Mouse (Mus musculus): Measurements from ENCODE around the gene Vamp2. TPM values are rescaled to one million over a fixed set of nuclear protein-coding genes. Genes with fewer than 3 reads are reported as not detected.

Gene Vamp2
- total RNA-seq, 2 experiments from 2014 or later: 1,099 to 1,151 TPM

- DNase-seq (ENCODE audit: low spot score in 2 of 2): peak; percentile 86 to 89
- intact Hi-C loops (cut with DNase I): loop anchor here (1.0 to 5.0 kb wide), 4 partner anchors 24 to 59 kb away; partner anchors contain the start of gene Vamp2
Observed at GRCm38 (mm10) chr11:69122336-69122951, 34.2 kb downstream of the Vamp2 start, which contains the start of gene 9130213A22Rik. Gene 9130213A22Rik, minus strand, starts transcription at chr11:69122589.

- intact Hi-C loops (cut with DNase I): loop anchor here (2.0 to 5.0 kb wide), 2 partner anchors 24 to 36 kb away; partner anchors contain the start of gene Vamp2
- DNase-seq (ENCODE audit: low spot score in 2 of 2): peak; percentile 91 to 97
Observed at GRCm38 (mm10) chr11:69123056-69123692, 34.9 kb downstream of the Vamp2 start.

GRCm38 (mm10) chr11:69123693-69124497 is 35.6 kb downstream of the Vamp2 start:
- intact Hi-C loops (cut with DNase I): loop anchor here (1.0 to 5.0 kb wide), 5 partner anchors 25 to 87 kb away; partner anchors contain the start of gene Vamp2
- peak; percentile 93 to 97 for DNase-seq (ENCODE audit: low spot score in 2 of 2)

GRCm38 (mm10) chr11:69124498-69124847 is 36.2 kb downstream of the Vamp2 start:
- intact Hi-C loops (cut with DNase I): loop anchor here (1.0 to 5.0 kb wide), 4 partner anchors 26 to 87 kb away; partner anchors contain the start of gene Vamp2
- peak; percentile 62 to 83 for DNase-seq (ENCODE audit: low spot score in 2 of 2)

- intact Hi-C loops (cut with DNase I): loop anchor here (2.0 to 5.0 kb wide), 2 partner anchors 26 to 107 kb away; no protein-coding TSS in a partner anchor
- peak; percentile 86 to 92 for DNase-seq (ENCODE audit: low spot score in 2 of 2)
Observed at GRCm38 (mm10) chr11:69125041-69125851, 37.0 kb downstream of the Vamp2 start.

- intact Hi-C loops (cut with DNase I): loop anchor here (2.0 to 5.0 kb wide), 2 partner anchors 25 to 107 kb away; no protein-coding TSS in a partner anchor
- DNase-seq (ENCODE audit: low spot score in 2 of 2): no peak
Observed at GRCm38 (mm10) chr11:69125852-69125918, 37.4 kb downstream of the Vamp2 start, which contains the start of gene Aloxe3. Gene Aloxe3, plus strand, starts transcription at chr11:69125896.

GRCm38 (mm10) chr11:69125919-69126705 is 37.8 kb downstream of the Vamp2 start:
- intact Hi-C loops (cut with DNase I): loop anchor here (2.0 to 5.0 kb wide), 2 partner anchors 25 to 106 kb away; no protein-coding TSS in a partner anchor
- peak in 1 of 2 experiments; percentile 48 for DNase-seq (ENCODE audit: low spot score in 2 of 2)

- intact Hi-C loops (cut with DNase I): loop anchor here (5.0 kb wide), 1 partner anchor 106 kb away; no protein-coding TSS in a partner anchor
- DNase-seq (ENCODE audit: low spot score in 2 of 2): no peak
Observed at GRCm38 (mm10) chr11:69126706-69127095, 38.4 kb downstream of the Vamp2 start.

- DNase-seq (ENCODE audit: low spot score in 2 of 2): no peak
- intact Hi-C loops (cut with DNase I): loop anchor here (5.0 kb wide), 1 partner anchor 104 kb away; no protein-coding TSS in a partner anchor
Observed at GRCm38 (mm10) chr11:69128426-69129122, 40.3 kb downstream of the Vamp2 start.

GRCm38 (mm10) chr11:69133566-69133922 is 45.3 kb downstream of the Vamp2 start:
- intact Hi-C loops (cut with DNase I): loop anchor here (2.0 kb wide), 1 partner anchor 17 kb away; no protein-coding TSS in a partner anchor
- DNase-seq (ENCODE audit: low spot score in 2 of 2): no peak

- intact Hi-C loops (cut with DNase I): loop anchor here (2.0 kb wide), 1 partner anchor 17 kb away; no protein-coding TSS in a partner anchor
- peak; percentile 88 to 90 for DNase-seq (ENCODE audit: low spot score in 2 of 2)
Observed at GRCm38 (mm10) chr11:69133923-69134621, 45.8 kb downstream of the Vamp2 start.

- intact Hi-C loops (cut with DNase I): no loop called here
- DNase-seq (ENCODE audit: low spot score in 2 of 2): no peak
Observed at GRCm38 (mm10) chr11:69134622-69134968, 46.3 kb downstream of the Vamp2 start.

GRCm38 (mm10) chr11:69135361-69135760 is 47.1 kb downstream of the Vamp2 start:
- DNase-seq (ENCODE audit: low spot score in 2 of 2): no peak
- intact Hi-C loops (cut with DNase I): no loop called here

Other genes starting within 250 kb of the Vamp2 start
- 100 to 1,000 TPM; 102 to 121 TPM for gene Ndel1, start 216.6 kb upstream of the Vamp2 start, total RNA-seq (2021)
- gene Rnf222, start 199.9 kb upstream of the Vamp2 start, total RNA-seq (2021): not detected
- 100 to 1,000 TPM; 679 to 691 TPM for gene Rpl26, start 186.9 kb upstream of the Vamp2 start, total RNA-seq (2021)
- gene Odf4, start 161.4 kb upstream of the Vamp2 start, total RNA-seq (2021): 1 to 10 TPM in 1 of 2 experiments, not detected in 1; 1.7 TPM
- gene Arhgef15, start 131.0 kb upstream of the Vamp2 start, total RNA-seq (2021): 10 to 100 TPM; 20.7 to 20.9 TPM
- 1 to 10 TPM; 5.4 to 5.9 TPM for gene Slc25a35, start 120.4 kb upstream of the Vamp2 start, total RNA-seq (2021)
- 10 to 100 TPM; 14.1 to 16.7 TPM for gene Rangrf, start 113.3 kb upstream of the Vamp2 start, total RNA-seq (2021)
- 10 to 100 TPM; 17.3 to 18.9 TPM for gene Pfas, start 80.0 kb upstream of the Vamp2 start, total RNA-seq (2021)
- gene Ctc1, start 72.6 kb upstream of the Vamp2 start, total RNA-seq (2021): 10 to 100 TPM; 35.1 to 35.8 TPM
- gene Aurkb, start 42.8 kb upstream of the Vamp2 start, total RNA-seq (2021): under 1 TPM; 0.73 to 0.99 TPM
- 10 to 100 TPM; 29.1 to 29.5 TPM for gene Borcs6, start 28.8 kb upstream of the Vamp2 start, total RNA-seq (2021)
- 10 to 100 TPM; 16.9 to 18.2 TPM for gene Tmem107, start 17.7 kb upstream of the Vamp2 start, total RNA-seq (2021)
- gene Per1, start 6.7 kb downstream of the Vamp2 start, total RNA-seq (2021): 100 to 1,000 TPM in 1 of 2 experiments, 10 to 100 TPM in 1; 98.9 to 108 TPM
- under 1 TPM; 0.39 to 0.48 TPM for gene Hes7, start 31.9 kb downstream of the Vamp2 start, total RNA-seq (2021)
- 1 to 10 TPM in 1 of 2 experiments, under 1 TPM in 1; 0.44 to 1.1 TPM for gene 9130213A22Rik, start 34.1 kb downstream of the Vamp2 start, total RNA-seq (2021)
- 1 to 10 TPM; 3.1 to 6.4 TPM for gene Aloxe3, start 37.4 kb downstream of the Vamp2 start, total RNA-seq (2021)
- gene Alox12b, start 68.5 kb downstream of the Vamp2 start, total RNA-seq (2021): 1 to 10 TPM; 3.1 to 6.6 TPM
- 1 to 10 TPM; 3.6 to 5.1 TPM for gene Alox8, start 109.4 kb downstream of the Vamp2 start, total RNA-seq (2021)
- under 1 TPM; 0.80 to 0.94 TPM for gene Gucy2e, start 148.5 kb downstream of the Vamp2 start, total RNA-seq (2021)
- gene Cntrob, start 235.3 kb downstream of the Vamp2 start, total RNA-seq (2021): 10 to 100 TPM; 14.2 to 18.3 TPM
- gene Trappc1, start 235.5 kb downstream of the Vamp2 start, total RNA-seq (2021): 10 to 100 TPM; 59.0 to 60.5 TPM
- gene Kcnab3, start 237.8 kb downstream of the Vamp2 start, total RNA-seq (2021): 10 to 100 TPM; 67.1 to 68.0 TPM